Mouse (Mus musculus) liver, embryonic 11.5 days (tissue): ENCODE data around the gene Myl9. TPM values are rescaled to one million over a fixed set of nuclear protein-coding genes. Genes with fewer than 3 reads are reported as not detected.
"Not testable (repeated sequence)": the region's sequence is repeated elsewhere in the genome, so short reads cannot be mapped to it uniquely, and the experiment has no call there.

Source experiments
- ATAC-seq: fragments of 200-750 bp; cut with Nextera tagmentation; replicated peaks from 2 replicates; pipeline ENCODE4 v1.8.0; 2017; ENCODE audit warnings: moderate number of reproducible peaks, mild to moderate bottlenecking, moderate TSS enrichment, moderate library complexity; ENCODE audit not compliant: low FRiP score
- DNase-seq: peaks from one replicate; pipeline ENCODE4 v3.0.0-alpha.2; 2017; ENCODE audit warnings: low spot score
- H3K27ac ChIP-seq: fragments of 300-500 bp; sonication (generic); 2 replicates; pipeline ENCODE4 v1.5.1; 2014; ENCODE audit warnings: mild to moderate bottlenecking, low read depth, low read length, control low read depth
- H3K27me3 ChIP-seq: fragments of 300-500 bp; sonication (generic); replicated peaks from 2 replicates; pipeline ENCODE4 v1.6.1; 2014; ENCODE audit warnings: low read length, mixed read lengths; ENCODE audit not compliant: control insufficient read depth, insufficient read depth
- H3K36me3 ChIP-seq: fragments of 300-500 bp; sonication (generic); 2 replicates; pipeline ENCODE4 v1.6.1; 2014; ENCODE audit warnings: mild to moderate bottlenecking, low read length, moderate library complexity, mixed read lengths; ENCODE audit not compliant: control insufficient read depth, insufficient read depth
- H3K4me1 ChIP-seq: fragments of 300-500 bp; sonication (generic); replicated peaks from 2 replicates; pipeline ENCODE4 v1.6.1; 2014; ENCODE audit warnings: low read length, mixed read lengths; ENCODE audit not compliant: control insufficient read depth, insufficient read depth
- H3K4me2 ChIP-seq: fragments of 300-500 bp; sonication (generic); 2 replicates; pipeline ENCODE4 v1.6.1; 2014; ENCODE audit warnings: mild to moderate bottlenecking, control low read depth, moderate library complexity
- H3K4me3 ChIP-seq: fragments of 300-500 bp; sonication (generic); 2 replicates; pipeline ENCODE4 v1.5.1; 2014; ENCODE audit warnings: low read depth, low read length, control low read depth
- H3K9ac ChIP-seq: fragments of 300-500 bp; sonication (generic); 2 replicates; pipeline ENCODE4 v1.6.1; 2014; ENCODE audit warnings: low read depth, low read length, control low read depth
- H3K9me3 ChIP-seq: fragments of 300-500 bp; sonication (generic); 2 replicates; pipeline ENCODE4 v1.6.1; 2016; ENCODE audit warnings: low read length, inconsistent platforms, mixed read lengths; ENCODE audit not compliant: control insufficient read depth
- WGBS: fragments of 180-500 bp; shearing (Covaris S2); extraction: QIAGEN DNeasy Blood & Tissue Kit; methylation state at CpG from one replicate; pipeline ENCODE4 v1.1.7; 2014; 5-methylcytosine and 5-hydroxymethylcytosine counted together
- polyA plus RNA-seq: library from polyadenylated mRNA; unstranded; fragments of >200 nt; fragmentation: Nextera tagmentation; extraction: Ambion mirVana; gene quantifications from 2 replicates; pipeline ENCODE4 v1.2.1, GENCODE M21; 2014

The Myl9 gene
- polyA plus RNA-seq, 1 experiment from 2014 or later: 115 TPM

GRCm38 (mm10) chr2:156816116-156816515 is 40.9 kb downstream of the Myl9 start:
- Histone ChIP-seq H3K27ac (no peak overlapping the region), H3K36me3 (no peaks in the 10 kb centered on the region), H3K27me3 (no peaks in the 10 kb centered on the region), H3K4me2 (no peak overlapping the region), H3K4me3 (no peak overlapping the region), H3K9ac (no peak overlapping the region), H3K9me3 (no peaks in the 10 kb centered on the region), H3K4me1 (no peaks in the 10 kb centered on the region)
- ATAC-seq (no peak), DNase-seq (no peak)
- 72% methylated on average over 1 of the region's 1 CpGs for WGBS

- H3K4me3 ChIP-seq, ATAC-seq: not testable (repeated sequence)
These were observed 49.9 kb downstream of the Myl9 start for GRCm38 (mm10) chr2:156825128-156825527.

More at GRCm38 (mm10) chr2:156825128-156825527, 49.9 kb downstream of the Myl9 start:
- not testable (repeated sequence) for H3K4me2 ChIP-seq, H3K27ac ChIP-seq, H3K9me3 ChIP-seq, H3K9ac ChIP-seq, DNase-seq, H3K27me3 ChIP-seq, H3K4me1 ChIP-seq, H3K36me3 ChIP-seq
- WGBS: 86% methylated on average over 5 of the region's 6 CpGs

Other genes starting within 250 kb of the Myl9 start
- gene Aar2, start 227.8 kb upstream of the Myl9 start, polyA plus RNA-seq: 32.2 and 33.6 TPM in 2 replicates
- 46.9 and 50.0 TPM in 2 replicates for gene Dlgap4, start 161.7 kb upstream of the Myl9 start, polyA plus RNA-seq
- gene Tgif2, start 64.6 kb downstream of the Myl9 start, polyA plus RNA-seq: 33.3 and 40.0 TPM in 2 replicates
- gene 4930518I15Rik, start 82.5 kb downstream of the Myl9 start, polyA plus RNA-seq: 3.6 and 5.1 TPM in 2 replicates
- gene Rab5if, start 87.7 kb downstream of the Myl9 start, polyA plus RNA-seq: 247 and 278 TPM in 2 replicates
- gene Sla2, start 111.8 kb downstream of the Myl9 start, polyA plus RNA-seq: 11.6 and 11.9 TPM in 2 replicates
- 58.9 and 68.3 TPM in 2 replicates for gene Ndrg3, start 216.6 kb downstream of the Myl9 start, polyA plus RNA-seq
- 45.0 and 45.7 TPM in 2 replicates for gene Dsn1, start 231.7 kb downstream of the Myl9 start, polyA plus RNA-seq